Mouse (Mus musculus) neutrophil, adult 65 days (primary cell): ENCODE data around the gene Lage3. TPM values are rescaled to one million over a fixed set of nuclear protein-coding genes. Genes with fewer than 3 reads are reported as not detected.

Experiments
- total RNA-seq: library from RNA; stranded (reverse); gene quantifications from 2 replicates; pipeline ENCODE4 v1.2.4, GENCODE M21; 2023

Gene Lage3
- 16.1 and 16.2 TPM in 2 replicates for total RNA-seq

GRCm38 (mm10) chrX:74353467-74353770 is at the start of gene Lage3:
Lage3 (minus strand) TSS chrX:74353618.

GRCm38 (mm10) chrX:74392535-74393443 is 39.4 kb upstream of the Lage3 start, which contains the start of the genes Fam3a and Ikbkg:
Fam3a (minus strand) TSS chrX:74393272.
Ikbkg (plus strand) TSS chrX:74393290.

GRCm38 (mm10) chrX:74372888-74373549 is 19.6 kb upstream of the Lage3 start, which contains the start of the genes Ubl4a and Slc10a3:
Ubl4a (minus strand) TSS chrX:74373218.
Slc10a3 (minus strand) TSS chrX:74373349.

GRCm38 (mm10) chrX:74328725-74329161 is 24.7 kb downstream of the Lage3 start, which contains the start of gene Plxna3:
Plxna3 (plus strand) TSS chrX:74329066.

GRCm38 (mm10) chrX:74312540-74313464 is 40.6 kb downstream of the Lage3 start, which contains the start of gene Fam50a:
Fam50a (plus strand) TSS chrX:74313033.

GRCm38 (mm10) chrX:74304867-74305700 is 48.3 kb downstream of the Lage3 start, which contains the start of gene Gdi1:
Gdi1 (plus strand) TSS chrX:74304998.

Other genes starting within 250 kb of the Lage3 start
- gene Opn1mw, start 226.2 kb downstream of the Lage3 start, total RNA-seq = not detected in 2 replicates
- 21.5 and 32.4 TPM in 2 replicates for gene Mecp2, start 218.3 kb downstream of the Lage3 start, total RNA-seq
- gene Tex28, start 185.8 kb downstream of the Lage3 start, total RNA-seq = not detected in 2 replicates
- not detected in 2 replicates for gene Tktl1, start 176.4 kb downstream of the Lage3 start, total RNA-seq
- 1,682 and 1,969 TPM in 2 replicates for gene Flna, start 103.8 kb downstream of the Lage3 start, total RNA-seq
- 35.8 and 51.3 TPM in 2 replicates for gene Emd, start 98.9 kb downstream of the Lage3 start, total RNA-seq
- 315 and 369 TPM in 2 replicates for gene Rpl10, start 82.8 kb downstream of the Lage3 start, total RNA-seq
- 42.0 and 53.3 TPM in 2 replicates for gene Taz, start 71.7 kb downstream of the Lage3 start, total RNA-seq
- 21.8 and 30.6 TPM in 2 replicates for gene Dnase1l1, start 71.3 kb downstream of the Lage3 start, total RNA-seq
- 176 and 181 TPM in 2 replicates for gene Atp6ap1, start 56.5 kb downstream of the Lage3 start, total RNA-seq
- 248 and 265 TPM in 2 replicates for gene Gdi1, start 48.6 kb downstream of the Lage3 start, total RNA-seq
- 35.7 and 39.2 TPM in 2 replicates for gene Fam50a, start 40.6 kb downstream of the Lage3 start, total RNA-seq
- 0.28 and 0.59 TPM in 2 replicates for gene Plxna3, start 24.6 kb downstream of the Lage3 start, total RNA-seq
- 15.9 and 19.4 TPM in 2 replicates for gene Ubl4a, start 19.6 kb upstream of the Lage3 start, total RNA-seq
- gene Slc10a3, start 19.7 kb upstream of the Lage3 start, total RNA-seq = 17.2 and 19.4 TPM in 2 replicates
- gene Fam3a, start 39.7 kb upstream of the Lage3 start, total RNA-seq = 9.1 and 9.9 TPM in 2 replicates
- gene Ikbkg, start 39.7 kb upstream of the Lage3 start, total RNA-seq = 26.1 and 42.9 TPM in 2 replicates
- 378 and 394 TPM in 2 replicates for gene G6pdx, start 75.6 kb upstream of the Lage3 start, total RNA-seq
- not detected in 2 replicates for gene Gm6880, start 127.8 kb upstream of the Lage3 start, total RNA-seq
- gene Olfr1326-ps1, start 221.3 kb upstream of the Lage3 start, total RNA-seq = not detected in 2 replicates
- gene Olfr1325, start 239.1 kb upstream of the Lage3 start, total RNA-seq = not detected in 2 replicates